In the genomic region with DNA sequence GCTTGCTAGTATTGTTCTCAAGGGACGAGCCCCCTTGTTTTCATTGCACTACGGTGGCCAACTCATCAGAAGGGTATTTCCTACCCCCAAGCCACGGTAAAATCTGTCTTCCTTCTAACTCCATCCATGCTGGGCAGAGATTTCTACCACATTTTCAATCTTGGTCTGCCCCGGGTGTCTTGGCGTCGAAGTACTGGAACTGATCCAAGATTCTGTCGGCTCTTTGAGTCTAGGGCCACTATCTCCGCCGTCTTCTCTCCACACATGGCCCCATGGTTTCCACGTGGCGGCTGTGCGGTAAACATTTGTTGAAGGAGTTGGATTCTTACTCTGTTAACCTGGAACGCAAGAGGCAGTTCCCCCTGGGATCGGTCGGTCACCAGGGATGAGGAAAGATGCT, we compare ENCODE assay signal across 30 mouse cellular contexts.
DNase-seq lines count a peak whose midpoint lies in the region; ATAC-seq lines count a peak whose summit lies in the region.
"Had no signal": no experiment of that assay in that cellular context is flagged by ENCODE, and none has a peak within 500 bp of the region (broad histone marks: within the 10 kb centered on the region; RNA-seq: fewer than 3 reads in every experiment).

No protein-coding gene starts in this region.

- H3K9ac ChIP-seq in hindbrain, embryonic 16.5 days (ENCODE audit: low read depth, low read length) = no peak overlapping the region
- no peak overlapping the region for H3K9ac ChIP-seq in hindbrain, embryonic 12.5 days
- no peak overlapping the region for H3K9ac ChIP-seq in lung, embryonic 16.5 days (ENCODE audit: low read length)
- H3K9ac ChIP-seq: embryonic facial prominence, embryonic 12.5 days; limb, embryonic 13.5 days; midbrain, embryonic 13.5 days had no signal

- 0 out of 2 replicates have a peak, but pooled peaks cover 2% of the 10 kb centered on the region for H3K27me3 ChIP-seq in hindbrain, embryonic 16.5 days (replicated peaks; ENCODE audit: control insufficient read depth, insufficient read depth, low read length)
- H3K27me3 ChIP-seq in hindbrain, embryonic 12.5 days = no peaks in the 10 kb centered on the region
- H3K27me3 ChIP-seq in lung, embryonic 16.5 days (ENCODE audit: control insufficient read depth, insufficient read depth, low read depth, low read length) = no peaks in the 10 kb centered on the region
- H3K27me3 ChIP-seq: embryonic facial prominence, embryonic 12.5 days; limb, embryonic 13.5 days; midbrain, embryonic 13.5 days had no signal

- H3K4me2 ChIP-seq in hindbrain, embryonic 16.5 days (ENCODE audit: low read length) = no peak overlapping the region
- no peak overlapping the region for H3K4me2 ChIP-seq in hindbrain, embryonic 12.5 days (replicated peaks)
- H3K4me2 ChIP-seq in lung, embryonic 16.5 days (ENCODE audit: low read depth, low read length) = no peak overlapping the region
- H3K4me2 ChIP-seq: embryonic facial prominence, embryonic 12.5 days; limb, embryonic 13.5 days; liver, embryonic 11.5 days; midbrain, embryonic 13.5 days had no signal

- H3K4me3 ChIP-seq in hindbrain, embryonic 16.5 days (ENCODE audit: low read length) = no peak overlapping the region
- no peak overlapping the region for H3K4me3 ChIP-seq in hindbrain, embryonic 12.5 days
- H3K4me3 ChIP-seq in lung, embryonic 16.5 days (ENCODE audit: low read length) = no peak overlapping the region
- H3K4me3 ChIP-seq: embryonic facial prominence, embryonic 12.5 days; heart, embryonic 10.5 days; limb, embryonic 13.5 days; midbrain, embryonic 13.5 days had no signal

- ATAC-seq in hindbrain, embryonic 16.5 days = peak; percentile 11; the same call in 1 of the 2 replicates
- no peak for ATAC-seq in hindbrain, embryonic 12.5 days (ENCODE audit: low FRiP score)
- ATAC-seq in lung, embryonic 16.5 days (ENCODE audit: low read depth) = peak; percentile 45; the same call in 1 of the 2 replicates
- ATAC-seq: forebrain, embryonic 14.5 days; inflammation-experienced regulatory T-cells, adult 6 months; midbrain, embryonic 13.5 days had no signal

- WGBS in hindbrain, embryonic 16.5 days = 59% methylated on average over 15 of the region's 15 CpGs
- WGBS in hindbrain, embryonic 12.5 days = 82% methylated on average over 15 of the region's 15 CpGs
- WGBS in lung, embryonic 16.5 days = 40% methylated on average over 15 of the region's 15 CpGs

- H3K4me1 ChIP-seq in hindbrain, embryonic 16.5 days (ENCODE audit: control insufficient read depth, insufficient read depth, low read depth, low read length) = peaks cover 3% of the 10 kb centered on the region; the same call in 1 of the 2 replicates
- H3K4me1 ChIP-seq in hindbrain, embryonic 12.5 days = peaks cover 10% of the 10 kb centered on the region; the same call in 1 of the 2 replicates
- no peaks in the 10 kb centered on the region for H3K4me1 ChIP-seq in lung, embryonic 16.5 days (replicated peaks; ENCODE audit: control insufficient read depth, insufficient read depth, low read length)
- H3K4me1 ChIP-seq: limb, embryonic 13.5 days had no signal

- peak; percentile 70 to 76 for DNase-seq in cerebellum, postnatal 10 days
- DNase-seq in cerebellum, postnatal 4 days (ENCODE audit: low spot score in 2 of 2) = no peak
- DNase-seq in lung, postnatal 25 days (ENCODE audit: low spot score) = no peak
- peak; percentile 35 for DNase-seq in NIH3T3 (ENCODE audit: low read depth)
- DNase-seq in thymus, adult 18-20 months = no peak
- DNase-seq: adrenal gland, postnatal 25 days; cerebellum, adult 18-20 months; cerebellum, postnatal 36 days; embryo, embryonic 11 days; gastrocnemius, postnatal 14 days; kidney, adult 11 months; kidney, postnatal 14 days; layer of hippocampus, adult 9-11 months; right cerebral cortex, adult 18-20 months; spleen, adult 18-20 months; thymus, adult 2 months; thymus, postnatal 36 days had no signal

- H3K27ac ChIP-seq in hindbrain, embryonic 16.5 days (ENCODE audit: low read depth, low read length) = no peak overlapping the region
- H3K27ac ChIP-seq in hindbrain, embryonic 12.5 days = no peak overlapping the region
- H3K27ac ChIP-seq in lung, embryonic 16.5 days (ENCODE audit: low read length) = no peak overlapping the region
- H3K27ac ChIP-seq: embryonic facial prominence, embryonic 12.5 days; heart, embryonic 10.5 days; limb, embryonic 13.5 days; macrophage; midbrain, embryonic 13.5 days; stomach, postnatal 0 days had no signal

- no peaks in the 10 kb centered on the region for H3K36me3 ChIP-seq in hindbrain, embryonic 16.5 days (ENCODE audit: control insufficient read depth, insufficient read depth, low read length)
- H3K36me3 ChIP-seq in hindbrain, embryonic 12.5 days = no peaks in the 10 kb centered on the region
- no peaks in the 10 kb centered on the region for H3K36me3 ChIP-seq in lung, embryonic 16.5 days (ENCODE audit: control insufficient read depth, insufficient read depth, low read length)
- H3K36me3 ChIP-seq: embryonic facial prominence, embryonic 12.5 days; G1E; heart, embryonic 10.5 days; limb, embryonic 13.5 days; midbrain, embryonic 13.5 days had no signal

- no peaks in the 10 kb centered on the region for H3K9me3 ChIP-seq in hindbrain, embryonic 16.5 days (ENCODE audit: control insufficient read depth, low read length)
- H3K9me3 ChIP-seq in hindbrain, embryonic 12.5 days (replicated peaks) = no peaks in the 10 kb centered on the region
- no peaks in the 10 kb centered on the region for H3K9me3 ChIP-seq in lung, embryonic 16.5 days (ENCODE audit: control insufficient read depth, low read length)
- H3K9me3 ChIP-seq: embryonic facial prominence, embryonic 12.5 days; heart, embryonic 10.5 days; limb, embryonic 13.5 days; midbrain, embryonic 13.5 days had no signal

Comparison
In these comparisons a context has a peak if more than half of its experiments do, and no peak if none do; other contexts are left out.
1. DNase-seq: peak in cerebellum, postnatal 10 days (2 of 2) and NIH3T3 (single experiment); none in cerebellum, postnatal 4 days (0 of 2), lung, postnatal 25 days (single experiment) and thymus, adult 18-20 months (0 of 2).